ENCODE assay signal across 7 mouse cellular contexts in the genomic region with DNA sequence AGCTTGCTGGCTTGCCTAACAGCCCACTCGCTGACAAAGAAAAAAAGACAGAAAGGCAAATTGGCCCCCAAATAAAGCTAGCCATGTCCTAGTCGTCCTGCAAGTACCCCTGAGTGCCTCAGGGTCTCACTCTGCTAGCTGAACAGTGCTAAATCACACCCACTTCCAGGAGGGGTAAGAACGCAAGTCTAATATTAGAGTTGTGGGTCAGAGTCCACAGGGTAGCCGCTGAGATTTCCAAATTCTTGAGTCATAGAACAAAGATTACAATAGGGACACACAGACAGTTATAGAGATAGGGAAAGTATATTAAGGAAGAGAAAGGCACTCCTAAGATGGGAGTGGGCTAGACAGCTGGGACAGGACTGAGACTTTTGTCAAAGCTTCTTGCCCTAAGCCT. TPM values are rescaled to one million over a fixed set of nuclear protein-coding genes. Genes with fewer than 3 reads are reported as not detected.
DNase-seq lines count a peak whose midpoint lies in the region; ATAC-seq lines count a peak whose summit lies in the region.

No protein-coding gene starts in this region.

- no peaks in the 10 kb centered on the region for H3K27me3 ChIP-seq in liver, embryonic 13.5 days
- H3K27me3 ChIP-seq in liver, embryonic 11.5 days (replicated peaks; ENCODE audit: control insufficient read depth, insufficient read depth, low read length), result peaks cover 7% of the 10 kb centered on the region
- H3K27me3 ChIP-seq in forebrain, embryonic 10.5 days (ENCODE audit: poor library complexity, severe bottlenecking), result no peaks in the 10 kb centered on the region
- no peaks in the 10 kb centered on the region for H3K27me3 ChIP-seq in intestine, embryonic 16.5 days (replicated peaks; ENCODE audit: control insufficient read depth, insufficient read depth, low read length)
- H3K27me3 ChIP-seq in neural tube, embryonic 14.5 days (ENCODE audit: control insufficient read depth, insufficient read depth, low read length), result no peaks in the 10 kb centered on the region; the same call in 1 of the 2 replicates

- no peak for DNase-seq in liver, embryonic 13.5 days
- no peak for DNase-seq in liver, embryonic 11.5 days (ENCODE audit: low spot score)
- DNase-seq in forebrain, embryonic 10.5 days (ENCODE audit: extremely low spot score, low spot score), result no peak
- DNase-seq in thymus, postnatal 36 days, result no peak
- DNase-seq in spleen, postnatal 4 days (ENCODE audit: low spot score in 2 of 2), result no peak

- no peak overlapping the region for H3K4me2 ChIP-seq in liver, embryonic 13.5 days
- no peak overlapping the region for H3K4me2 ChIP-seq in liver, embryonic 11.5 days
- no peak overlapping the region for H3K4me2 ChIP-seq in intestine, embryonic 16.5 days (ENCODE audit: low read depth, low read length)
- no peak overlapping the region for H3K4me2 ChIP-seq in neural tube, embryonic 14.5 days (ENCODE audit: low read depth, low read length)

- H3K4me3 ChIP-seq in liver, embryonic 13.5 days (replicated peaks), result no peak overlapping the region
- H3K4me3 ChIP-seq in liver, embryonic 11.5 days (ENCODE audit: low read depth, low read length), result no peak overlapping the region
- H3K4me3 ChIP-seq in forebrain, embryonic 10.5 days, result no peak overlapping the region
- no peak overlapping the region for H3K4me3 ChIP-seq in intestine, embryonic 16.5 days (ENCODE audit: low read length)
- no peak overlapping the region for H3K4me3 ChIP-seq in neural tube, embryonic 14.5 days (ENCODE audit: low read depth, low read length)

- ATAC-seq in liver, embryonic 13.5 days (ENCODE audit: low read depth), result 0 out of 2 replicates have a peak, but pooled peaks have one; percentile 7
- ATAC-seq in liver, embryonic 11.5 days (replicated peaks; ENCODE audit: low FRiP score), result no peak
- ATAC-seq in intestine, embryonic 16.5 days, result peak; percentile 35
- no peak; the same call in 1 of the 2 replicates for ATAC-seq in neural tube, embryonic 14.5 days (ENCODE audit: low read depth)

- WGBS in liver, embryonic 13.5 days (ENCODE audit: insufficient replicate concordance), result 44% methylated on average over 4 of the region's 4 CpGs
- WGBS in liver, embryonic 11.5 days, result 54% methylated on average over 4 of the region's 4 CpGs
- WGBS in forebrain, embryonic 10.5 days, result 48% methylated on average over 4 of the region's 4 CpGs
- WGBS in intestine, embryonic 16.5 days, result 25% methylated on average over 4 of the region's 4 CpGs
- WGBS in neural tube, embryonic 14.5 days, result 31% methylated on average over 4 of the region's 4 CpGs

- no peak overlapping the region; the same call in 1 of the 2 replicates for H3K27ac ChIP-seq in liver, embryonic 13.5 days
- no peak overlapping the region for H3K27ac ChIP-seq in liver, embryonic 11.5 days (ENCODE audit: low read depth, low read length)
- peak overlapping the region; percentile 84 for H3K27ac ChIP-seq in forebrain, embryonic 10.5 days
- peak overlapping the region; percentile 64 for H3K27ac ChIP-seq in intestine, embryonic 16.5 days (ENCODE audit: low read length)
- H3K27ac ChIP-seq in neural tube, embryonic 14.5 days (ENCODE audit: low read depth, low read length), result peak overlapping the region; percentile 48; the same call in 1 of the 2 replicates

- no peaks in the 10 kb centered on the region for H3K9me3 ChIP-seq in liver, embryonic 13.5 days (replicated peaks)
- no peaks in the 10 kb centered on the region for H3K9me3 ChIP-seq in liver, embryonic 11.5 days (ENCODE audit: control insufficient read depth, low read length)
- H3K9me3 ChIP-seq in forebrain, embryonic 10.5 days, result no peaks in the 10 kb centered on the region
- H3K9me3 ChIP-seq in intestine, embryonic 16.5 days (ENCODE audit: control insufficient read depth, low read length), result no peaks in the 10 kb centered on the region
- H3K9me3 ChIP-seq in neural tube, embryonic 14.5 days (ENCODE audit: control insufficient read depth, low read length), result no peaks in the 10 kb centered on the region

- peaks cover 20% of the 10 kb centered on the region for H3K4me1 ChIP-seq in liver, embryonic 13.5 days (replicated peaks)
- H3K4me1 ChIP-seq in liver, embryonic 11.5 days (replicated peaks; ENCODE audit: control insufficient read depth, insufficient read depth, low read length), result 0 out of 2 replicates have a peak, but pooled peaks cover 8% of the 10 kb centered on the region
- peaks cover 95% of the 10 kb centered on the region for H3K4me1 ChIP-seq in forebrain, embryonic 10.5 days
- H3K4me1 ChIP-seq in intestine, embryonic 16.5 days (ENCODE audit: control insufficient read depth, insufficient read depth, low read length), result peaks cover 46% of the 10 kb centered on the region
- H3K4me1 ChIP-seq in neural tube, embryonic 14.5 days (ENCODE audit: control insufficient read depth, insufficient read depth, low read length), result peaks cover 12% of the 10 kb centered on the region

- H3K36me3 ChIP-seq in liver, embryonic 13.5 days, result no peaks in the 10 kb centered on the region
- H3K36me3 ChIP-seq in liver, embryonic 11.5 days (ENCODE audit: control insufficient read depth, insufficient read depth, low read length), result no peaks in the 10 kb centered on the region
- peaks cover 57% of the 10 kb centered on the region for H3K36me3 ChIP-seq in forebrain, embryonic 10.5 days (replicated peaks)
- no peaks in the 10 kb centered on the region for H3K36me3 ChIP-seq in intestine, embryonic 16.5 days (ENCODE audit: control insufficient read depth, insufficient read depth, low read length)
- no peaks in the 10 kb centered on the region for H3K36me3 ChIP-seq in neural tube, embryonic 14.5 days (ENCODE audit: control insufficient read depth, insufficient read depth, low read length)

- H3K9ac ChIP-seq in liver, embryonic 13.5 days, result no peak overlapping the region
- no peak overlapping the region for H3K9ac ChIP-seq in liver, embryonic 11.5 days (ENCODE audit: low read depth, low read length)
- H3K9ac ChIP-seq in intestine, embryonic 16.5 days (ENCODE audit: low read depth, low read length), result peak overlapping the region; percentile 5; the same call in 1 of the 2 replicates
- no peak overlapping the region for H3K9ac ChIP-seq in neural tube, embryonic 14.5 days (replicated peaks; ENCODE audit: low read depth, low read length)

RNA-seq across cellular contexts. Expression of a gene that starts 51.5 kb away (rescaled TPM):
- polyA plus RNA-seq in liver, embryonic 13.5 days (2015; fragmentation: Nextera tagmentation; extraction: Ambion mirVana), result 1.5 and 1.6 TPM in 2 replicates
- 2.9 and 4.3 TPM in 2 replicates for polyA plus RNA-seq in liver, embryonic 11.5 days (2014; fragmentation: Nextera tagmentation; extraction: Ambion mirVana)
- 18.8 and 20.6 TPM in 2 replicates for polyA plus RNA-seq in forebrain, embryonic 10.5 days (2016; fragmentation: Nextera tagmentation; extraction: Ambion mirVana)
- 11.8 and 14.7 TPM in 2 replicates for polyA plus RNA-seq in intestine, embryonic 16.5 days (2015; fragmentation: Nextera tagmentation; extraction: Ambion mirVana)
- polyA plus RNA-seq in neural tube, embryonic 14.5 days (2014; fragmentation: Nextera tagmentation; extraction: Ambion mirVana), result 20.6 and 25.2 TPM in 2 replicates

Comparison
In these comparisons a context has a peak if more than half of its experiments do, and no peak if none do; other contexts are left out.
1. ATAC-seq: peak in liver, embryonic 13.5 days (single experiment) and intestine, embryonic 16.5 days (single experiment); none in liver, embryonic 11.5 days (single experiment) and neural tube, embryonic 14.5 days (single experiment).
2. H3K27ac ChIP-seq: peak in forebrain, embryonic 10.5 days (single experiment), intestine, embryonic 16.5 days (single experiment) and neural tube, embryonic 14.5 days (single experiment); none in liver, embryonic 13.5 days (single experiment) and liver, embryonic 11.5 days (single experiment).